Mouse (Mus musculus): Measurements from ENCODE around the gene Il25. TPM values are rescaled to one million over a fixed set of nuclear protein-coding genes. Genes with fewer than 3 reads are reported as not detected.

The Il25 gene
- polyA plus RNA-seq (2014; fragmentation: Illumina TruSeq; extraction: RNeasy Lipid Tissue Mini Kit (QIAGEN cat#74804); ENCODE audit: low read depth, low replicate concordance) = not detected

DNA sequence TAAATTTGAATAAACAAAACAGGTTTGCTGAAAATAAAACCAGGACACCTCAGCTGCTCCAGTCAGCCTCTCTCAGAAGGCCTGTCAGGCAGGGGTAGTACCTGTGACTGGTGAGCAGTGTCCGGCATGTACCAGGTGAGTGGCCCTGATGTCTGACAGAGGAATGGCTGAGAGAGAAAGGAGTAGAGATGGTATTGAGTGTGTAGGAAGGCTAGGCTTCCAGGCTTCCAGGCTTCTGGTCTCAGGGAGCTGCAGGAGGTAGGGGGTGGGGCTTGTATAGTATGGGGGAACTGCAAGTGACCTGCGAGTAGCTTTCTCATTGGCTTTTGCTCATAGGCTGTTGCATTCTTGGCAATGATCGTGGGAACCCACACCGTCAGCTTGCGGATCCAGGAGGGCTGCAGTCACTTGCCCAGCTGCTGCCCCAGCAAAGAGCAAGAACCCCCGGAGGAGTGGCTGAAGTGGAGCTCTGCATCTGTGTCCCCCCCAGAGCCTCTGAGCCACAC is at the start of gene Il25:
Gene Il25 (plus strand): TSS at position 51 of the 506 bp plus-strand sequence.

DNA sequence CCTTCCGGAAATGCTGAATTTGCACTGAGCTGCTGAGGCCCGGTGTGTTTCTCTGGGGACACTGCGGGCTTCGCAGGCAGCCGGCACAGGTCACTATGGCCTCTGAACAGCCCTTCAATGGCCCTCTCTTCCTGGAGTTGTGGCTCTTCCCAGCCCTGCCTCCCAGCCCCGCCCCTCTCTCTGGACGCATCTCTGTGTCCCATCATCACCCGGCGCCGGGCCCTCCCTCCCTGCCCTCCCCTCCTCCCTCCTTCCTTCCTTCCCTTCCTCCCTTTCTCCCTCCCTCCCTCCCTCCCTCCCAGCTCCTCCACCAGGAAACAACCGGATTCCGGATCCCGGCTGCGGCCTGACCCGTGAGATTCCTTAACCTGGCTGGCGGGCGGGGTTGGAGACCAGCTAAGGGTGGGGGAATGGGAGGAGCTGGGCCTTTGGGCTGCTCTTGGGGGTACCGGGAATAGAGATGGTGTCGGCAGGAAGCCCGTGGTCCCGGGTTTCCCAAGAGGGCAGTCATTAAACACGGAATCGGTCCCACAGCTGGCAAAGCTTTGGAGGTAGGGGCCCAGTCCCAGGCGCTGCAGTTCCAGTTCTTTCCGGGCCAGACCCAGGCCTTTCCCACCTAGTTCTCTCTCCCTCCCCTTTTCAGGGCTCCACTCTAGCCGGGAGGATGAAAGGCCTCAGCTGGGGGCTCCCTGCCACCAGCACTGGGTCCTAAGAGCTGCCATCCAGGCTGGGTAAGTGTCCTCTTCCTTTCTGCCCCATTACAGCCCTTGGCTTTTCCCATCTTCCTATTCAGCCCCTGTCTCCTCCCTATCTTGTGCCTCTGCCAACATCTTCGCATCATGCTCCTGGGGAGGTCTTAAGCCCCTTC is 49.1 kb upstream of the Il25 start, which contains the start of the genes Bcl2l2 and Gm20521:
Gene Bcl2l2 (plus strand): TSS at position 224 of the 868 bp plus-strand sequence.
Gene Gm20521 (plus strand): TSS at position 288 of the 868 bp plus-strand sequence.

DNA sequence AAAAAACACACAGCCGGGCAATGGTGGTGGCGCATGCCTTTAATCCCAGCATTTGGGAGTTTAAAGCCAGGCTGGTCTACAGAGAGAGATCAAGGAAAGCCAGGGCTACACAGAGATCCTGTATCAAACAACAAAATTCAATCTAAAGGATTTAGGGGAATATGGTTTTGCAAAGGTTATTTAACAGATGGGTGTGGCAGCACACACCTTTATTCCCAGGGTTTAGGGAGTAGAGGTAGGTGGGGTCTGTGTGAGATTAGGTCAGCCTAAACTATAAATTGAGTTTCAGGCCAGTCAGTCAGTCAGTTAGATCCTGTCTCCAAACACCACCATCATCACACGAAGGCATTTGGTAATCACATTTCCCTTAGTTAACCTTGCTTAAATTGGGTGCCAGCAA is 40.3 kb upstream of the Il25 start, which contains the start of gene Pabpn1:
Gene Pabpn1 (plus strand): TSS at position 301 of the 400 bp plus-strand sequence.

GRCm38 (mm10) chr14:54912886-54913285 is 19.6 kb upstream of the Il25 start, which contains the start of gene Slc22a17:
Gene Slc22a17 (minus strand): TSS chr14:54913132.

GRCm38 (mm10) chr14:54925349-54926342 is 6.8 kb upstream of the Il25 start, which contains the start of gene Efs:
Gene Efs (minus strand): TSS chr14:54926126.

GRCm38 (mm10) chr14:54935904-54936830 is 3.7 kb downstream of the Il25 start, which contains the start of gene Cmtm5:
Gene Cmtm5 (plus strand): TSS chr14:54936261.

DNA sequence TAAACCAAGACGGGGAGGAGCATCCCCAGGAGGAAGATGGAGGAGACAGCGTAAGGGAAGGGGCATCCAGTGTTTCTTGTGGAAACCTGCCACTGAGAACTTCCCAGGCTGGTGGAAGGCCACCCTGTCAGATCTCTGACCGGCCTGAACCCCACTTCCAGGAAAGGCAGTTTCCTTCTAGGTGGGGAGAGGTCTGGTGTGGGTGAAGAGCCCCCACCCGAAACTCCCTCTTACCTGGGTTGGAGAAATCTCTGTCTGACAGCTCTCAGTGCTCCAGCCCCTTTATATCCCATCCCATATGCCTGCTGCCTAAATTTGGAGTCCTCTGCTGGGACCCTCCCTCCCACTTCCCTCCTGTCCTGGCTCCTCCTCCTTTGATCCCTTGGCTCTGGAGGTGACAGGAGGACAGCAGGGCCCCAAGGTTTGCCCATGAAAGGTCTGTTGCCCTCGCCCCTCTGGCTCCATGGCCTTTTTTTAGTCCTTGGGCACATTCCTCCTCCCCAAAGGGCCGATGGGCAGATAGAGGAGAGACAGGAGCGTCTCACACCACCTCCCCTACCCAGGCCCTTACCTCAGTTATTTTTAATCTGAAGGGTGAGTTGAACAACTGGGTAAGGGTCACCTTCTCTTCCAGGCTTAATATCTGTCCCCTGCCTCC is 34.0 kb downstream of the Il25 start, which contains the start of gene Myh6:
Gene Myh6 (minus strand): TSS at position 608 of the 658 bp plus-strand sequence.

GRCm38 (mm10) chr14:54976633-54977032 is 44.1 kb downstream of the Il25 start, which contains the start of gene Gm17428:
Gene Gm17428 (plus strand): TSS chr14:54976933.

Other genes starting within 250 kb of the Il25 start
- 26.5 TPM for gene 1700123O20Rik, start 246.5 kb upstream of the Il25 start, polyA plus RNA-seq (2014; fragmentation: Illumina TruSeq; extraction: RNeasy Lipid Tissue Mini Kit (QIAGEN cat#74804); ENCODE audit: low read depth, low replicate concordance)
- gene Acin1, start 245.8 kb upstream of the Il25 start, polyA plus RNA-seq (2014; fragmentation: Illumina TruSeq; extraction: RNeasy Lipid Tissue Mini Kit (QIAGEN cat#74804); ENCODE audit: low read depth, low replicate concordance) = 163 TPM
- gene Gm29776, start 233.9 kb upstream of the Il25 start, polyA plus RNA-seq (2014; fragmentation: Illumina TruSeq; extraction: RNeasy Lipid Tissue Mini Kit (QIAGEN cat#74804); ENCODE audit: low read depth, low replicate concordance) = not detected
- gene Cebpe, start 220.5 kb upstream of the Il25 start, polyA plus RNA-seq (2014; fragmentation: Illumina TruSeq; extraction: RNeasy Lipid Tissue Mini Kit (QIAGEN cat#74804); ENCODE audit: low read depth, low replicate concordance) = not detected
- 16.3 TPM for gene Slc7a8, start 150.7 kb upstream of the Il25 start, polyA plus RNA-seq (2014; fragmentation: Illumina TruSeq; extraction: RNeasy Lipid Tissue Mini Kit (QIAGEN cat#74804); ENCODE audit: low read depth, low replicate concordance)
- gene Rnf212b, start 118.6 kb upstream of the Il25 start, polyA plus RNA-seq (2014; fragmentation: Illumina TruSeq; extraction: RNeasy Lipid Tissue Mini Kit (QIAGEN cat#74804); ENCODE audit: low read depth, low replicate concordance) = not detected
- 11.6 TPM for gene Homez, start 61.7 kb upstream of the Il25 start, polyA plus RNA-seq (2014; fragmentation: Illumina TruSeq; extraction: RNeasy Lipid Tissue Mini Kit (QIAGEN cat#74804); ENCODE audit: low read depth, low replicate concordance)
- gene Ppp1r3e, start 55.1 kb upstream of the Il25 start, polyA plus RNA-seq (2014; fragmentation: Illumina TruSeq; extraction: RNeasy Lipid Tissue Mini Kit (QIAGEN cat#74804); ENCODE audit: low read depth, low replicate concordance) = 9.8 TPM
- gene Bcl2l2, start 49.3 kb upstream of the Il25 start, polyA plus RNA-seq (2014; fragmentation: Illumina TruSeq; extraction: RNeasy Lipid Tissue Mini Kit (QIAGEN cat#74804); ENCODE audit: low read depth, low replicate concordance) = 25.8 TPM
- not detected for gene Gm20521, start 49.3 kb upstream of the Il25 start, polyA plus RNA-seq (2014; fragmentation: Illumina TruSeq; extraction: RNeasy Lipid Tissue Mini Kit (QIAGEN cat#74804); ENCODE audit: low read depth, low replicate concordance)
- gene Pabpn1, start 40.2 kb upstream of the Il25 start, polyA plus RNA-seq (2014; fragmentation: Illumina TruSeq; extraction: RNeasy Lipid Tissue Mini Kit (QIAGEN cat#74804); ENCODE audit: low read depth, low replicate concordance) = 49.7 TPM
- 1.6 TPM for gene Slc22a17, start 19.6 kb upstream of the Il25 start, polyA plus RNA-seq (2014; fragmentation: Illumina TruSeq; extraction: RNeasy Lipid Tissue Mini Kit (QIAGEN cat#74804); ENCODE audit: low read depth, low replicate concordance)
- gene Efs, start 6.6 kb upstream of the Il25 start, polyA plus RNA-seq (2014; fragmentation: Illumina TruSeq; extraction: RNeasy Lipid Tissue Mini Kit (QIAGEN cat#74804); ENCODE audit: low read depth, low replicate concordance) = not detected
- gene Cmtm5, start 3.6 kb downstream of the Il25 start, polyA plus RNA-seq (2014; fragmentation: Illumina TruSeq; extraction: RNeasy Lipid Tissue Mini Kit (QIAGEN cat#74804); ENCODE audit: low read depth, low replicate concordance) = not detected
- not detected for gene Myh6, start 34.2 kb downstream of the Il25 start, polyA plus RNA-seq (2014; fragmentation: Illumina TruSeq; extraction: RNeasy Lipid Tissue Mini Kit (QIAGEN cat#74804); ENCODE audit: low read depth, low replicate concordance)
- not detected for gene Gm17428, start 44.2 kb downstream of the Il25 start, polyA plus RNA-seq (2014; fragmentation: Illumina TruSeq; extraction: RNeasy Lipid Tissue Mini Kit (QIAGEN cat#74804); ENCODE audit: low read depth, low replicate concordance)
- not detected for gene Myh7, start 61.9 kb downstream of the Il25 start, polyA plus RNA-seq (2014; fragmentation: Illumina TruSeq; extraction: RNeasy Lipid Tissue Mini Kit (QIAGEN cat#74804); ENCODE audit: low read depth, low replicate concordance)
- 3.3 TPM for gene Ngdn, start 82.8 kb downstream of the Il25 start, polyA plus RNA-seq (2014; fragmentation: Illumina TruSeq; extraction: RNeasy Lipid Tissue Mini Kit (QIAGEN cat#74804); ENCODE audit: low read depth, low replicate concordance)
- gene Zfhx2, start 159.6 kb downstream of the Il25 start, polyA plus RNA-seq (2014; fragmentation: Illumina TruSeq; extraction: RNeasy Lipid Tissue Mini Kit (QIAGEN cat#74804); ENCODE audit: low read depth, low replicate concordance) = 0.99 TPM
- gene Thtpa, start 162.1 kb downstream of the Il25 start, polyA plus RNA-seq (2014; fragmentation: Illumina TruSeq; extraction: RNeasy Lipid Tissue Mini Kit (QIAGEN cat#74804); ENCODE audit: low read depth, low replicate concordance) = 6.7 TPM
- 3.8 TPM for gene Ap1g2, start 173.9 kb downstream of the Il25 start, polyA plus RNA-seq (2014; fragmentation: Illumina TruSeq; extraction: RNeasy Lipid Tissue Mini Kit (QIAGEN cat#74804); ENCODE audit: low read depth, low replicate concordance)
- gene Jph4, start 184.2 kb downstream of the Il25 start, polyA plus RNA-seq (2014; fragmentation: Illumina TruSeq; extraction: RNeasy Lipid Tissue Mini Kit (QIAGEN cat#74804); ENCODE audit: low read depth, low replicate concordance) = 1.2 TPM